Mouse (Mus musculus): ENCODE measurements around the gene Gm4869. TPM values are rescaled to one million over a fixed set of nuclear protein-coding genes. Genes with fewer than 3 reads are reported as not detected.
"Not testable (repeated sequence)": the region's sequence is repeated elsewhere in the genome, so short reads cannot be mapped to it uniquely, and the experiment has no call there.

Gene Gm4869
- polyA plus RNA-seq, 1 experiment from 2014 or later: not detected

DNA sequence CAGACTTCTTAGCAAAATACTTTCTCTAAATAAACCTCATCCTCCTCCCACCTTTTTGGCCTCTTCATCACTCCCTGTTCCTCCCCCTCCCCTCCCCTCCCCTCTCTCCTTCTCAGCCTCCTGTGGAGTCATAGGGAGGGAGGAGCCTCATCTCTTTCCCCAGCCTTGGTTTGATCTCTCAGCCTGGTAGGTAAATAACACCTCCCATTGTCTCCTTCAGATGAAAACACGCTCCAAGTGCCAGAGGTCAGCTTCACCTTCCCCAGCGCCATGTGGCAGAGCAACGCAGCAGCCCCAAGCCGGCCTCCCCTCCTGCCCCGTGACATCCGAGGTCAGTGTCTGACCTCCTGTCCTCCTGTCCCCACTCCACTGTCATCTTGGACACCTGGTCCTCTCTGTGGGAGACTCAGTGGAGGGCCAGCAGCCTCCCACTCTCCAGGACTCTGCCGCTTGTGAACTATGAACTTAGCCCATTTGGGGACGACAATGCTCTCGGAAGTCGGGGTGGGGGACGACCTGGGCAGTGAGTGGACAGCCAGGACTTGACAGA, 47.3 kb downstream of the Gm4869 start:
- no peak for ATAC-seq (ENCODE audit: insufficient number of reproducible peaks, low FRiP score, low TSS enrichment, low read depth)
- H3K9me3 ChIP-seq (ENCODE audit: control insufficient read depth, low read length): no peaks in the 10 kb centered on the region
- 21% methylated on average over 11 of the region's 11 CpGs for WGBS

DNA sequence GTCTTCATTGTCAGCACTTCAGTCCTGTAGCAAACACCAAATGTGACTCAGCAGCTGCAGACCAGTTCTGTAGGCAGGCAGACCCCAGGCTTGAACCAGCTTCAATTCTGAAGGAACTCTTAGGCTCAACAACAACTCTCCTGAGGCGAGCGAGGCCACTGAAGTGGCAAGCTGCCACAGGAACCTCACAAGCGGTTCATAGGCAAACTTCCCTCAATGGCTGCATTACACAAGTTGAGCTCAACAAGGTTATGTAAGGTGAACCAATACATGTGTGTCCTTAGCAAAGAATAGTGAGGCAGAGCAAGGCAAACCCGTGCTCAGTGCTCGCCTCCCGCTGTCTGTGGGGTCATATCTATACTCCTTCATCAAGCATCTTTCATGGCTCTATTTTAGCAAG, 52.7 kb downstream of the Gm4869 start:
- peaks cover 5% of the 10 kb centered on the region for H3K4me1 ChIP-seq (ENCODE audit: control insufficient read depth, insufficient read depth, low read length)
- H3K4me2 ChIP-seq (ENCODE audit: low read depth, severe bottlenecking): no peak overlapping the region
- DNase-seq (ENCODE audit: low spot score) (no peak), ATAC-seq (ENCODE audit: insufficient number of reproducible peaks, low FRiP score, low TSS enrichment, low read depth) (no peak)
- H3K9me3 ChIP-seq (ENCODE audit: control insufficient read depth, low read length): no peaks in the 10 kb centered on the region
- WGBS: 77% methylated on average over 6 of the region's 6 CpGs
- H3K27me3 ChIP-seq (ENCODE audit: control insufficient read depth, insufficient read depth, low read length): no peaks in the 10 kb centered on the region
- no peak overlapping the region for H3K4me3 ChIP-seq (ENCODE audit: low read depth, low read length)
- H3K9ac ChIP-seq (ENCODE audit: low read length): no peak overlapping the region
- H3K36me3 ChIP-seq (ENCODE audit: control insufficient read depth, insufficient read depth, low read length): no peaks in the 10 kb centered on the region
- no peak overlapping the region for H3K27ac ChIP-seq (replicated peaks; ENCODE audit: low read depth, low read length)

More for the DNA sequence above, 47.3 kb downstream of the Gm4869 start:
- Histone ChIP-seq H3K27ac (replicated peaks; ENCODE audit: low read depth, low read length) (no peak overlapping the region), H3K4me1 (ENCODE audit: control insufficient read depth, insufficient read depth, low read length) (no peaks in the 10 kb centered on the region), H3K36me3 (ENCODE audit: control insufficient read depth, insufficient read depth, low read length) (no peaks in the 10 kb centered on the region), H3K4me3 (ENCODE audit: low read depth, low read length) (no peak overlapping the region), H3K9ac (ENCODE audit: low read length) (no peak overlapping the region), H3K27me3 (ENCODE audit: control insufficient read depth, insufficient read depth, low read length) (no peaks in the 10 kb centered on the region), H3K4me2 (ENCODE audit: low read depth, severe bottlenecking) (no peak overlapping the region)
- DNase-seq (ENCODE audit: low spot score): no peak

DNA sequence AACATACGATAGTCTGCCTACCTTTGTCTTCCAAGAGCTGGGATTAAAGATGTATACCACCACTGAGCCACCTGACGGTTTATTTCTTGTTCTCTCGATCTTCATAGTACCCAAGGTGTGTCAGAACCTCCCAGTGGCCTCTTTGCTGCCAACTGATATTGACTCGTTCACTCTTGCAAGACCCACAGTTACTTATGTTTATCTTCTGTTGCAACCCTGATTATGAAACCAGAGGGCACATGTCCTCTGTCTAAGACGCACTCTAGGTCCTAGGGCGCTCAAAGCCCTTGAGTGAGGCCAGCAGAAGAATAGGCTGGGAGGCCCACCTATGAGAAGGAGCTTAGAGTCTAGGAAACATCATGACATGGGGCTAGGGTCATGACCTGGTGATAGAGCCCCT, 55.3 kb downstream of the Gm4869 start:
- no peak overlapping the region for H3K4me2 ChIP-seq (ENCODE audit: low read depth, severe bottlenecking)
- no peaks in the 10 kb centered on the region for H3K36me3 ChIP-seq (ENCODE audit: control insufficient read depth, insufficient read depth, low read length)
- no peaks in the 10 kb centered on the region for H3K27me3 ChIP-seq (ENCODE audit: control insufficient read depth, insufficient read depth, low read length)
- no peak overlapping the region for H3K27ac ChIP-seq (replicated peaks; ENCODE audit: low read depth, low read length)
- peaks cover 8% of the 10 kb centered on the region for H3K4me1 ChIP-seq (ENCODE audit: control insufficient read depth, insufficient read depth, low read length)
- no peak for DNase-seq (ENCODE audit: low spot score)
- no peak for ATAC-seq (ENCODE audit: insufficient number of reproducible peaks, low FRiP score, low TSS enrichment, low read depth)
- H3K9me3 ChIP-seq (ENCODE audit: control insufficient read depth, low read length): no peaks in the 10 kb centered on the region
- no peak overlapping the region for H3K4me3 ChIP-seq (ENCODE audit: low read depth, low read length)
- WGBS: 91% methylated on average over 6 of the region's 6 CpGs
- H3K9ac ChIP-seq (ENCODE audit: low read length): no peak overlapping the region

DNA sequence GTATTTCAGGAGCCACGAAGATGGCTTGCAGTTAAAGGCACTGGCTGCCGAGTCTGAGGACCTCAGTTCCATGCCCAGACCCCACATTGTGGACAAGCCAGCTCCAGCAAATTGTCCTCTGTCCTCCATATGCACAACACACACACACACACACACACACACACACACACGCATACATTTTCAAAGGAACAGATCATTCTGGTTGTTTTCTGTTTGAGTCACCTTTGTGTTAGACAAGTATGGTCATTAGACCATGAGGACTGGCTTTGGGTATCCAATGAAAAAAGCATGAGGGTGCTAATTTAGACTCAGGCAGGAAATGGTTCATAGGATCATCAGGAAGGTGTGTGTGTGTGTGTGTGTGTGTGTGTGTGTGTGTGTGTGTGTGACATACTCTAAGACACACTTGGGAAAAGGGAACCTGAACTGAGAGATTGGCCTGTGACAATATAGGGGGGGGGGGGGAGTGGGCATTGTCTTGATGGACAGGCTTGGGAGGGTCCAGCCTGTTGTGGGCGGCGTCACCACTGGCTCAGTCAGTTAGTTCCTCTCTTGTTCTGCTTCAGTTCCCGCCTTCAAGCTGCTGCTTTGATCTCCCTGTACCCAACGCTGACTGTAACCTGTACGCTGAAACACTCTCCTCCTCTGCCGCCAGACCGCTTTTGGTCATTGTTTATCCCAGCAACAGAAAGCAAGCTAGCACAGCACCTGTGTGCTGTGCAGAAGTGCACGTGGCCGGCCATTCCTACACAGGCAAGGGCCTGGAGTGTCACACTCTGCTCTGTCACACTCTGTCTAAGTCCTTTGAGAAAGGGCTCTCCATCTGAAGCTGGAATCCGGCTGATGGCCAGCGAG, 56.8 kb downstream of the Gm4869 start:
- Histone ChIP-seq H3K9ac (ENCODE audit: low read length) (peak overlapping the region; percentile 55), H3K4me2 (ENCODE audit: low read depth, severe bottlenecking) (peak overlapping the region; percentile 52), H3K9me3 (ENCODE audit: control insufficient read depth, low read length) (no peaks in the 10 kb centered on the region), H3K36me3 (ENCODE audit: control insufficient read depth, insufficient read depth, low read length) (no peaks in the 10 kb centered on the region), H3K27ac (replicated peaks; ENCODE audit: low read depth, low read length) (0 out of 2 replicates have a peak overlapping the region, but pooled peaks have one; percentile 30), H3K4me3 (ENCODE audit: low read depth, low read length) (peak overlapping the region; percentile 14; the same call in 1 of the 2 replicates), H3K4me1 (ENCODE audit: control insufficient read depth, insufficient read depth, low read length) (peaks cover 17% of the 10 kb centered on the region), H3K27me3 (ENCODE audit: control insufficient read depth, insufficient read depth, low read length) (no peaks in the 10 kb centered on the region)
- WGBS: 20% methylated on average over 14 of the region's 14 CpGs
- peak; percentile 56 for DNase-seq (ENCODE audit: low spot score)
- no peak for ATAC-seq (ENCODE audit: insufficient number of reproducible peaks, low FRiP score, low TSS enrichment, low read depth)

DNA sequence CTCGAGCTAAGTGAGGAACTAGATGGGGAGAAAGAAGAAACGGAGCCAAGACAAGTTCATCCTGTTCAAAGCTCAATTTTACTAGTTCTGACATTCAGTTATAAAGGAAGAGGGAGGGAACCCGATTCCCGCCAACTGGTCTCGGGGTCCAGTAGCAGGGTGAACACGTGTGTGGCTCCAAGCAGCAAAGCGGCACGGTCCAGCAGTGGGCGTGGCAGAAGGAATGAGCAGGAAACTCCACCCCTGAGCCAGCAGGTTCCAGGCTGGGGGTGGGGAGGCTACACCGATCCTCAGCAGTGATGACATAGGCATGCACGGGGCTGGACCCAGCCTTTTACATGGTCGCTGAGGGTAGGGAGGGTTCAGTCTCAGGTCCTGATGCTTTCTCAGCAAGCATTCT, 57.5 kb downstream of the Gm4869 start:
- 0 out of 2 replicates have a peak, but pooled peaks have one; percentile 18 for ATAC-seq (ENCODE audit: insufficient number of reproducible peaks, low FRiP score, low TSS enrichment, low read depth)
- H3K36me3 ChIP-seq (ENCODE audit: control insufficient read depth, insufficient read depth, low read length); H3K27me3 ChIP-seq (ENCODE audit: control insufficient read depth, insufficient read depth, low read length); H3K9me3 ChIP-seq (ENCODE audit: control insufficient read depth, low read length); H3K27ac ChIP-seq (replicated peaks; ENCODE audit: low read depth, low read length): not testable (repeated sequence)
- H3K4me2 ChIP-seq (ENCODE audit: low read depth, severe bottlenecking): peak overlapping the region; percentile 52
- peak overlapping the region; percentile 14; the same call in 1 of the 2 replicates for H3K4me3 ChIP-seq (ENCODE audit: low read depth, low read length)
- peak; percentile 79 for DNase-seq (ENCODE audit: low spot score)
- H3K4me1 ChIP-seq (ENCODE audit: control insufficient read depth, insufficient read depth, low read length): peaks cover 25% of the 10 kb centered on the region
- WGBS: under 1% methylated on average over 12 of the region's 12 CpGs
- H3K9ac ChIP-seq (ENCODE audit: low read length): peak overlapping the region; percentile 55

DNA sequence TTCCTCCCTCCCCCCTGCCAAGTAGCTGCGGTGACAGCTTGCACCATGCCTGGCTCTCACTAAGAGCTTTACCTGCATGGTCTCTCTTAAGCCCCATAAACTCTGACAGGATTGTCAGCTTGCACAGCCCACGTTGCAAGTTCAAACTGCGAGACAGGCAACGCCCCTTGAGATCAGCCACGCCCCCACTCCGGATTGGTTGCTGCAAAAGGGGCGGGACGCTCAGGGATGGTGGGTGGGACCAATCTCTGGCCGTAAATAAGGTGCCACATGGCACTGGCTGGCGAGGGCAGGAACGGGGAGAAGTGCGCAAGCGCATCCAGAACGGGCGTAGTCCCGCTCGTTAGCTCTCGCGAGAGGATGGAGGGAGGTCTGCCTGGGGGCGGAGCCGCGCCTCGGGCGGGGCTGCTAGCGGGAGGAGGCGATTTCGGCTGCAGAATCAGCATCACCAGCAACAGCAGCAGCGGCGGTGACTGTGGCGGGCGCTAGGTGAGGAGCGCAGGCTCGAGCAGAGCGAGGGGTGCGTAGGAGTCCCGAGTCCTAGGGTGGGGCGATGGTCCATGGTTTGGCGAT, 59.8 kb downstream of the Gm4869 start, which contains the start of gene Chst12:
Gene Chst12 (plus strand): TSS at position 343 of the 573 bp plus-strand sequence.
- H3K9me3 ChIP-seq (ENCODE audit: control insufficient read depth, low read length): no peaks in the 10 kb centered on the region
- ATAC-seq (ENCODE audit: insufficient number of reproducible peaks, low FRiP score, low TSS enrichment, low read depth) (peak; percentile 90), DNase-seq (ENCODE audit: low spot score) (peak; percentile 100)
- H3K4me2 ChIP-seq (ENCODE audit: low read depth, severe bottlenecking): peak within 1 kb of the TSS; percentile 82
- peak within 1 kb of the TSS; percentile 84 for H3K9ac ChIP-seq (ENCODE audit: low read length)
- no peaks in the 10 kb centered on the region for H3K36me3 ChIP-seq (ENCODE audit: control insufficient read depth, insufficient read depth, low read length)
- peak within 1 kb of the TSS; percentile 55 for H3K4me3 ChIP-seq (ENCODE audit: low read depth, low read length)
- peak within 1 kb of the TSS; percentile 42; the same call in 1 of the 2 replicates for H3K27ac ChIP-seq (replicated peaks; ENCODE audit: low read depth, low read length)
- WGBS: under 1% methylated on average over 37 of the region's 38 CpGs
- no peaks in the 10 kb centered on the region for H3K27me3 ChIP-seq (ENCODE audit: control insufficient read depth, insufficient read depth, low read length)
- H3K4me1 ChIP-seq (ENCODE audit: control insufficient read depth, insufficient read depth, low read length): peaks cover 36% of the 10 kb centered on the region

DNA sequence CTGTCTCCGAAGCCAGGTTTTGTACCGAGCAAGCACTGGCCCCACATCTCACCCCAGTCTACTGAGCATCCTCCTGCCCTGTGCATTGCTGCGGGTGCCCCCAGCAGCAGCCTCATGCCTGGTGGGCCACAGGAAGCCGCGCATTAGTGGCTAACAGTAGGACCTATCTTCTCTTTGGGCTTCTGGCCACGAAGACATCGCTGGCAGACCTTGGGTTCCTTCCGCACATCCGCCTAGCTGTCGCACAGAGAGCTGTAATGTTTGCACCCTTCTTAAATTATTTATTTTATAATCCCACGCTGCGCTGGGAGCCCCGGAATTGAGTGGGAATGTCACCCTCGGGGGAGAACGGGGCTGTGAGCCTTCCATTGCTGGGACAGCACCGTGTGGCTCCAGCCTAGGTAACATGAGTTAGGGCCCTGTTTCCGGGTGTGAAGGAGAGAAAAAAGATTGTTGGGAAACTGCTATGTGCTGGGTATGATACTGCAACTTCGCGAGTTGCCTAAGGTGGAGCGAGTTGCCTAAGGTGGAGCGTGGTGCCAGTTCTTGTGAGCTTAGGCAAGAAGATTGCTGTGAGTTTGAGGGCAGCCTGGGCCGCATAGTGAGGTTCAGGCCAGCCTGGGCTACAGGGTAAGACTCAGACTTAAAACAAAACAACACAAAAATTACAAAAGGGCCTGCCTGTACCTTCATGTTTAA, 60.8 kb downstream of the Gm4869 start:
- DNase-seq (ENCODE audit: low spot score) (no peak), ATAC-seq (ENCODE audit: insufficient number of reproducible peaks, low FRiP score, low TSS enrichment, low read depth) (no peak)
- Histone ChIP-seq H3K9me3 (ENCODE audit: control insufficient read depth, low read length) (no peaks in the 10 kb centered on the region), H3K9ac (ENCODE audit: low read length) (peak overlapping the region; percentile 84), H3K36me3 (ENCODE audit: control insufficient read depth, insufficient read depth, low read length) (no peaks in the 10 kb centered on the region), H3K4me2 (ENCODE audit: low read depth, severe bottlenecking) (peak overlapping the region; percentile 82), H3K27me3 (ENCODE audit: control insufficient read depth, insufficient read depth, low read length) (no peaks in the 10 kb centered on the region), H3K27ac (replicated peaks; ENCODE audit: low read depth, low read length) (peak overlapping the region; percentile 42; the same call in 1 of the 2 replicates), H3K4me3 (ENCODE audit: low read depth, low read length) (peak overlapping the region; percentile 55), H3K4me1 (ENCODE audit: control insufficient read depth, insufficient read depth, low read length) (peaks cover 36% of the 10 kb centered on the region)
- WGBS: 38% methylated on average over 22 of the region's 22 CpGs
